Mouse (Mus musculus): ENCODE data around the gene Epn2. TPM values are rescaled to one million over a fixed set of nuclear protein-coding genes. Genes with fewer than 3 reads are reported as not detected.

The Epn2 gene
- polyA plus RNA-seq, 1 experiment from 2014 or later: 24.7 TPM

- H3K9me3 ChIP-seq: no peaks in the 10 kb centered on the region
- H3K27ac ChIP-seq (replicated peaks): no peak overlapping the region
- H3K4me3 ChIP-seq: no peak overlapping the region
- no peaks in the 10 kb centered on the region for H3K27me3 ChIP-seq (replicated peaks; ENCODE audit: low read depth, poor library complexity, severe bottlenecking)
- peaks cover 15% of the 10 kb centered on the region for H3K4me1 ChIP-seq
- DNase-seq (ENCODE audit: low spot score): no peak
- WGBS: 94% methylated on average over 2 of the region's 2 CpGs
- H3K36me3 ChIP-seq (replicated peaks): peaks cover 53% of the 10 kb centered on the region
Measured at GRCm38 (mm10) chr11:61532820-61533219, 46.7 kb downstream of the Epn2 start.

DNA sequence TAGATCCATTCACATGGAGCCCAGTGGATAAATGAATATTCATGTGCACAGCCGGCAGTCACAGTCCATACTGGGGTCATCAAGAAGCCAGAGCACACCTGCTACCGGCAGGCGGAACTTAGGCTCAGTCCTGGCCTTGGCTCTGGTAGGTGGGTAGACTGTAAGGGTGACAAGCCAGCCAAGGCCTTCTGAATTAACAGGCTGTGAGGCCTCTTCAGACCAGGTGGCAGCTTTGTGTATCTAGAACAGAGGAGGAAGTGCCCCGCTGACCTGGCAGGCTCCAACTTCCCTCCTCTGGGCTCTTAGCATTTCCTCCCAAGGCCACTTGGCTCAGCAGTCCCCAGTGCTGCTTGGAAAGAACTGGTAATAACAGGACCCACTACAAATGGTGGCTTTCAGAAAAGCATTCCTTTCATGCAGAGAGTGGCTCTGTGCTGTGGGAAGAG lies 50.2 kb downstream of the Epn2 start:
- H3K9me3 ChIP-seq: no peaks in the 10 kb centered on the region
- H3K36me3 ChIP-seq (replicated peaks): peaks cover 66% of the 10 kb centered on the region
- H3K27ac ChIP-seq (replicated peaks): no peak overlapping the region
- no peak for DNase-seq (ENCODE audit: low spot score)
- H3K4me3 ChIP-seq: no peak overlapping the region
- 60% methylated on average over 4 of the region's 4 CpGs for WGBS
- peaks cover 11% of the 10 kb centered on the region for H3K4me1 ChIP-seq
- H3K27me3 ChIP-seq (replicated peaks; ENCODE audit: low read depth, poor library complexity, severe bottlenecking): no peaks in the 10 kb centered on the region

DNA sequence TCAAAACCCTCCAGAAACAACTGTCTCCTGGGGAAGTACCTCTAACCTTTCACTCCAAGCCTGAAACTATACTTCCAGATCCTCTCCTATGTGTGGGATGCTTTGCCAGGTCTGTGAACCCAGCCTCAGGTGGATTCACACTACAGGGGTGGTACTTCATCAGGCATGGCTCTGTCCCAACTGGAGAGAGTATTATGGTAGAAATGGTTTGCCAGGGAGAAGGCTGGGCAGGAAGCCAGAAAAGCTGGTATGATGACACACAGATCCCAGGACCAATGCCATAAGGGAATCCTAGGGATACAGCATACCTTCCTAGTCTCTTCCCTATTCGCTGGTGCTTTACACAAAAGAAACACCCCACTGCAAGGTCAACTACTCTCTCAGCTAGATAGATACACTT lies 52.6 kb downstream of the Epn2 start:
- no peak for DNase-seq (ENCODE audit: low spot score)
- peaks cover 61% of the 10 kb centered on the region for H3K36me3 ChIP-seq (replicated peaks)
- WGBS: 91% methylated on average over 1 of the region's 1 CpGs
- no peak overlapping the region for H3K27ac ChIP-seq (replicated peaks)
- H3K4me1 ChIP-seq: peaks cover 7% of the 10 kb centered on the region; the same call in 1 of the 2 replicates
- no peak overlapping the region for H3K4me3 ChIP-seq
- H3K27me3 ChIP-seq (replicated peaks; ENCODE audit: low read depth, poor library complexity, severe bottlenecking): no peaks in the 10 kb centered on the region
- no peaks in the 10 kb centered on the region for H3K9me3 ChIP-seq

DNA sequence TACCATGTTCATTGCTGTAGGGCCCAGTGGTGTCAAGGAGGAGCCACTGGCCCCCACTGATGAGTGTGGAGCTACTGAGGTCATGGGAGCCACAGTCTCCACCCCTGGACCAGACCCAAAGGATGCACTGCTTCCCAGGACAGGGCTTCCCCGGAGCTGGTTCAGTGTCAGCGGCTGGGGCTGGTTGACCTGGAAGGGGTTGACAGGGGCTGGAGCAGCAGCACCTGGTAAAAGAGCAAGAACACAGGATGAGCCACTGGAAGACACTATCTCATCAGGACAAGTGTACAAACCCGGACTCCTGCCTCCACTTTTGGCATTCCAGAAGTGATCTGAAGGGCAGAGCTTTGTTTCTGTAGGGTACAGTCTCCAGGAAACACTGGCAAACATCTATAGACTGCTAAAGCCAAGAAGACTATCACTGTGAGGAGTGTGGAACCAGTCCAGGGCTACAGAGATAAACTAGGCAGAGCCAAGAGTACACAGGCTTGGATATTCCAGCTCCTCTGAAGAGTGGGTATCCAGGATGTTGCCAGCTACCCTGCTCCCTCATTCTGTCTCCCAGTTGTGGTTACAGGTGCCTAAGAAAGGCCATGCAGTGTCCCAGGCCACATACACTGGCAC lies 59.9 kb downstream of the Epn2 start:
- no peaks in the 10 kb centered on the region for H3K9me3 ChIP-seq
- H3K27me3 ChIP-seq (replicated peaks; ENCODE audit: low read depth, poor library complexity, severe bottlenecking): no peaks in the 10 kb centered on the region
- H3K4me1 ChIP-seq: no peaks in the 10 kb centered on the region
- no peak for DNase-seq (ENCODE audit: low spot score)
- WGBS: 95% methylated on average over 3 of the region's 3 CpGs
- H3K4me3 ChIP-seq: no peak overlapping the region
- peaks cover 74% of the 10 kb centered on the region for H3K36me3 ChIP-seq (replicated peaks)
- no peak overlapping the region for H3K27ac ChIP-seq (replicated peaks)

DNA sequence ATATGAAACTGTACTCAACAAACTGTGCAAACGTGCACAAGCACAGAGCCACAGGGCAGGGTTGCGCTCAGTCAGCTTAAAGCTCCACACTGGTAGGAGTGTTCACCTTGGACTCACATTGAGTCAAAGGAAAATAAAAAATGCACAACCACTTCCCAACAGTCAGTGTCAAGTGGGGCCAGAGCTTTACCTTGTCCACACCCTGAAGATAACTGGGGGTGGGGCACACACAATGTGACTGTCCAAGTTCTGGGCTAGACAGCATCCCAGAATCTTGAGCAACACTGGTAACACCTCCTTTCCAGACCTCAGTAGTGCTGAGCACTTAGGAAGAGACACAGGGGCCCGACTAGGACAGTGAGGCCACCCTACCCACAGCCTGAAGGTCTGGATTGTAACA lies 60.6 kb downstream of the Epn2 start:
- WGBS: 96% methylated on average over 3 of the region's 3 CpGs
- Histone ChIP-seq H3K36me3 (replicated peaks) (peaks cover 81% of the 10 kb centered on the region), H3K9me3 (no peaks in the 10 kb centered on the region), H3K4me3 (no peak overlapping the region), H3K4me1 (no peaks in the 10 kb centered on the region), H3K27ac (replicated peaks) (no peak overlapping the region), H3K27me3 (replicated peaks; ENCODE audit: low read depth, poor library complexity, severe bottlenecking) (no peaks in the 10 kb centered on the region)
- DNase-seq (ENCODE audit: low spot score): no peak

- Histone ChIP-seq H3K27me3 (replicated peaks; ENCODE audit: low read depth, poor library complexity, severe bottlenecking) (no peaks in the 10 kb centered on the region), H3K27ac (replicated peaks) (no peak overlapping the region), H3K4me3 (no peak overlapping the region), H3K36me3 (replicated peaks) (peaks cover 87% of the 10 kb centered on the region), H3K9me3 (no peaks in the 10 kb centered on the region), H3K4me1 (no peaks in the 10 kb centered on the region)
- DNase-seq (ENCODE audit: low spot score): no peak
- 86% methylated on average over 1 of the region's 1 CpGs for WGBS
Measured at GRCm38 (mm10) chr11:61517971-61518370, 61.5 kb downstream of the Epn2 start.

- 31% methylated on average over 3 of the region's 3 CpGs for WGBS
- Histone ChIP-seq H3K27me3 (replicated peaks; ENCODE audit: low read depth, poor library complexity, severe bottlenecking) (no peaks in the 10 kb centered on the region), H3K27ac (replicated peaks) (no peak overlapping the region), H3K36me3 (replicated peaks) (peaks cover 86% of the 10 kb centered on the region), H3K4me1 (no peaks in the 10 kb centered on the region), H3K4me3 (no peak overlapping the region), H3K9me3 (no peaks in the 10 kb centered on the region)
- peak; percentile 57 for DNase-seq (ENCODE audit: low spot score)
Measured at GRCm38 (mm10) chr11:61514953-61515352, 64.5 kb downstream of the Epn2 start.

DNA sequence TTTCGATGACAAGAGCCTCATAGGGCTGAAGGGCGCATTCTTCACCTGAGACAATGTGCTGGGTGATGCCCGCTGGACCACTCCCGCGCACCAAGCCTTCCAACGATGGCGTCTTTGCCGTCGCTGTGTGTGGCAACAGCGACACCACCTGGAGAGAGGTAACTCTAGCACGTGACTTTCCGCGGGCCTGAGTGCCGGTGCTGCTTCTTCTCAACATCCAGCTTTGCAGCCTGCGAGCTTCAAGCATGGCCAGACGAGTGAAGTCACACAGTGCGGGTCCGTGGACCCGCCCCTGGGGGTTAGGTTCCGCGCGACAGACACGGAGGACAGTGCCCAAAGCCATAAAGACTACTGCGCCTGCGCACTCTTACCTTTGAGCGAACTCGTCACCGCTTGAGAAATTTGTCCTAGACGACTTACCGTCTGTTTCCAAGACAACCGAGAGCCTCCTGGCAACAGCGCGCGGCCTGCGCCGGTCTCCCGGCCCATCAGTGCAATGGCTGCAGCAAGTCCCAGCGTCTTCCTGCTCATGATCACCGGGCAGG lies 74.7 kb downstream of the Epn2 start, which contains the start of gene B9d1:
TSS of gene B9d1 (plus strand) at position 432 of the 545 bp plus-strand sequence.
- under 1% methylated on average over 39 of the region's 39 CpGs for WGBS
- no peaks in the 10 kb centered on the region for H3K9me3 ChIP-seq
- H3K4me3 ChIP-seq: peak within 1 kb of the TSS; percentile 78
- peak within 1 kb of the TSS; percentile 92 for H3K27ac ChIP-seq (replicated peaks)
- H3K4me1 ChIP-seq: peaks cover 20% of the 10 kb centered on the region
- H3K27me3 ChIP-seq (replicated peaks; ENCODE audit: low read depth, poor library complexity, severe bottlenecking): no peaks in the 10 kb centered on the region
- DNase-seq (ENCODE audit: low spot score): peak; percentile 94
- peaks cover 17% of the 10 kb centered on the region for H3K36me3 ChIP-seq (replicated peaks)

- H3K9me3 ChIP-seq: no peaks in the 10 kb centered on the region
- H3K27ac ChIP-seq (replicated peaks): no peak overlapping the region; the same call in 1 of the 2 replicates
- peaks cover 9% of the 10 kb centered on the region for H3K36me3 ChIP-seq (replicated peaks)
- no peak for DNase-seq (ENCODE audit: low spot score)
- no peaks in the 10 kb centered on the region for H3K27me3 ChIP-seq (replicated peaks; ENCODE audit: low read depth, poor library complexity, severe bottlenecking)
- WGBS: 73% methylated on average over 8 of the region's 8 CpGs
- H3K4me1 ChIP-seq: peaks cover 20% of the 10 kb centered on the region
- no peak overlapping the region for H3K4me3 ChIP-seq
Measured at GRCm38 (mm10) chr11:61503933-61504332, 75.6 kb downstream of the Epn2 start.

GRCm38 (mm10) chr11:61498736-61499504 lies 80.6 kb downstream of the Epn2 start:
- Histone ChIP-seq H3K36me3 (replicated peaks) (no peaks in the 10 kb centered on the region), H3K4me1 (peaks cover 7% of the 10 kb centered on the region), H3K9me3 (no peaks in the 10 kb centered on the region), H3K27ac (replicated peaks) (peak overlapping the region; percentile 24), H3K4me3 (no peak overlapping the region), H3K27me3 (replicated peaks; ENCODE audit: low read depth, poor library complexity, severe bottlenecking) (no peaks in the 10 kb centered on the region)
- no peak for DNase-seq (ENCODE audit: low spot score)
- 71% methylated on average over 6 of the region's 6 CpGs for WGBS

- no peak for DNase-seq (ENCODE audit: low spot score)
Measured at GRCm38 (mm10) chr11:61497490-61497889, 82.0 kb downstream of the Epn2 start.

GRCm38 (mm10) chr11:61495528-61495927 lies 84.0 kb downstream of the Epn2 start:
- 93% methylated on average over 2 of the region's 2 CpGs for WGBS
- peak overlapping the region; percentile 93 for H3K27ac ChIP-seq (replicated peaks)
- H3K9me3 ChIP-seq: 0 out of 2 replicates have a peak, but pooled peaks cover 3% of the 10 kb centered on the region

More at GRCm38 (mm10) chr11:61497490-61497889, 82.0 kb downstream of the Epn2 start:
- no peak overlapping the region for H3K4me3 ChIP-seq
- H3K36me3 ChIP-seq (replicated peaks): peaks cover 7% of the 10 kb centered on the region
- H3K27me3 ChIP-seq (replicated peaks; ENCODE audit: low read depth, poor library complexity, severe bottlenecking): no peaks in the 10 kb centered on the region
- no peak overlapping the region for H3K27ac ChIP-seq (replicated peaks)
- 74% methylated on average over 1 of the region's 1 CpGs for WGBS
- no peaks in the 10 kb centered on the region for H3K9me3 ChIP-seq
- H3K4me1 ChIP-seq: peaks cover 19% of the 10 kb centered on the region

More at GRCm38 (mm10) chr11:61495528-61495927, 84.0 kb downstream of the Epn2 start:
- peaks cover 29% of the 10 kb centered on the region for H3K4me1 ChIP-seq
- H3K4me3 ChIP-seq: peak overlapping the region; percentile 97; the same call in 1 of the 2 replicates
- H3K36me3 ChIP-seq (replicated peaks): peaks cover 27% of the 10 kb centered on the region
- no peaks in the 10 kb centered on the region for H3K27me3 ChIP-seq (replicated peaks; ENCODE audit: low read depth, poor library complexity, severe bottlenecking)
- no peak for DNase-seq (ENCODE audit: low spot score)
